Mouse (Mus musculus): ENCODE measurements around the gene Col2a1.

DNA sequence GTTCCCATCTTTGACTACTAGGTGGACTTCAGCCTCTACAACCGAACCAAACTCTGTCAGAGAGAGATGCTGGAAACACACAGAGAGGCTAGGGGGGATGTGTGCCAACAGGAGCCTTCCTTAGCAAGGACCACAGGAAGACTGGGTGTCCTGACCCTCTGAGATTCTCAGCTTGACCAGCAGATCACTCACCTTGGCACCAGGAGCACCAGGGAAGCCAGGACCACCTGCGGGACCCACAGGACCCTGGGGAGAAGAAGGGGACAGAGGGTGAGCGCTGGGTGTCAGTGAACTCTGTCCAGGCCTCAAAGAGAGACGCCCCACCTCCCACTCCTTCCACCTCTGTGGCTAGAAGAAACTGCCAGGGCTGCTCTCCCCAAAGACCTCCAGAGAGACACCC, 13.8 kb downstream of the Col2a1 start:
- no peak for TF ChIP-seq CTCF (IDR thresholded peaks at IDR 0.05; ENCODE audit: low read depth)
- TF ChIP-seq EP300 (IDR thresholded peaks at IDR 0.05; ENCODE audit: low read depth): no peak

Measured in heart, postnatal 0 days (tissue).